Mouse (Mus musculus) myocyte (in vitro differentiated cells): ENCODE data around the gene Acbd4. TPM values are rescaled to one million over a fixed set of nuclear protein-coding genes. Genes with fewer than 3 reads are reported as not detected.

Source experiments
- H3K27me3 ChIP-seq: one replicate; pipeline ENCODE4 v1.6.1; 2011; ENCODE audit not compliant: control insufficient read depth, insufficient read depth, insufficient read length
- H3K36me3 ChIP-seq: one replicate; pipeline ENCODE4 v1.6.1; 2011; ENCODE audit not compliant: control insufficient read depth, insufficient read depth
- H3K4me2 ChIP-seq: one replicate; pipeline ENCODE4 v1.6.1; 2011; ENCODE audit warnings: low read depth, control low read depth
- H3K4me3 ChIP-seq: one replicate; pipeline ENCODE4 v1.5.1; 2011; ENCODE audit warnings: mild to moderate bottlenecking, control low read depth, moderate library complexity
- H3K79me2 ChIP-seq: one replicate; pipeline ENCODE4 v1.6.1; 2011; ENCODE audit not compliant: control insufficient read depth, insufficient read depth
- H3ac ChIP-seq: one replicate; pipeline ENCODE4 v1.6.1; 2011; ENCODE audit not compliant: control insufficient read depth, insufficient read length
- CEBPB ChIP-seq: IDR thresholded peaks from 2 replicates; pipeline ENCODE4 v1.6.1; 2011; ENCODE audit warnings: mild to moderate bottlenecking, moderate library complexity; ENCODE audit not compliant: poor library complexity, insufficient read depth, severe bottlenecking
- E2F4 ChIP-seq: IDR thresholded peaks from one replicate; pipeline ENCODE4 v1.6.1; 2011; ENCODE audit warnings: mild to moderate bottlenecking, control low read depth, moderate library complexity; ENCODE audit not compliant: insufficient read depth
- MAX ChIP-seq: IDR thresholded peaks from one replicate; pipeline ENCODE4 v1.6.1; 2011; ENCODE audit warnings: low read depth, mild to moderate bottlenecking, control low read depth
- MYOD1 ChIP-seq, 3 experiments: IDR thresholded peaks; one replicate each; pipeline ENCODE4 v1.6.1; 2011; ENCODE audit warnings: control low read depth in 2 of 3, low read depth in 2 of 3, mild to moderate bottlenecking in 2 of 3, moderate library complexity in 1 of 3; ENCODE audit not compliant: insufficient read length in 2 of 3, control insufficient read depth in 1 of 3
- MYOG ChIP-seq, 3 experiments: IDR thresholded peaks; one replicate each; pipeline ENCODE4 v1.6.1; 2011; ENCODE audit warnings: control low read depth in 2 of 3, low read depth in 2 of 3, mild to moderate bottlenecking in 2 of 3; ENCODE audit not compliant: insufficient read length in 2 of 3, control insufficient read depth in 1 of 3, insufficient read depth in 1 of 3
- POLR2A ChIP-seq: IDR thresholded peaks from one replicate; pipeline ENCODE4 v1.6.1; 2011; ENCODE audit warnings: low read depth, mild to moderate bottlenecking, control low read depth, moderate library complexity; ENCODE audit not compliant: insufficient read length
- POLR2AphosphoS2 ChIP-seq: IDR thresholded peaks from one replicate; pipeline ENCODE4 v1.6.1; 2011; ENCODE audit warnings: low read depth, control low read depth; ENCODE audit not compliant: insufficient read length
- REST ChIP-seq: IDR thresholded peaks from one replicate; pipeline ENCODE4 v1.6.1; 2011; ENCODE audit warnings: mild to moderate bottlenecking, control low read depth, moderate library complexity; ENCODE audit not compliant: insufficient read depth, insufficient read length
- SRF ChIP-seq: IDR thresholded peaks from one replicate; pipeline ENCODE4 v1.6.1; 2011; ENCODE audit warnings: low read depth; ENCODE audit not compliant: control insufficient read depth, insufficient read length
- TCF12 ChIP-seq: IDR thresholded peaks from one replicate; pipeline ENCODE4 v1.6.1; 2011; ENCODE audit warnings: mild to moderate bottlenecking, control low read depth; ENCODE audit not compliant: poor library complexity, insufficient read depth, severe bottlenecking
- TCF3 ChIP-seq: IDR thresholded peaks from one replicate; pipeline ENCODE4 v1.6.1; 2011; ENCODE audit warnings: low read depth, control low read depth; ENCODE audit not compliant: insufficient read length
- USF1 ChIP-seq: IDR thresholded peaks from one replicate; pipeline ENCODE4 v1.6.1; 2011; ENCODE audit warnings: low read depth, mild to moderate bottlenecking, control low read depth, moderate library complexity
- polyA plus RNA-seq: library from polyadenylated mRNA; unstranded; fragments of >200 nt; fragmentation: generic; extraction: Trizol; gene quantifications from one replicate; pipeline ENCODE4 v1.2.1, GENCODE M21; 2012; ENCODE audit warnings: missing spikeins

Gene Acbd4
- polyA plus RNA-seq, 1 experiment: 55.2 TPM

DNA sequence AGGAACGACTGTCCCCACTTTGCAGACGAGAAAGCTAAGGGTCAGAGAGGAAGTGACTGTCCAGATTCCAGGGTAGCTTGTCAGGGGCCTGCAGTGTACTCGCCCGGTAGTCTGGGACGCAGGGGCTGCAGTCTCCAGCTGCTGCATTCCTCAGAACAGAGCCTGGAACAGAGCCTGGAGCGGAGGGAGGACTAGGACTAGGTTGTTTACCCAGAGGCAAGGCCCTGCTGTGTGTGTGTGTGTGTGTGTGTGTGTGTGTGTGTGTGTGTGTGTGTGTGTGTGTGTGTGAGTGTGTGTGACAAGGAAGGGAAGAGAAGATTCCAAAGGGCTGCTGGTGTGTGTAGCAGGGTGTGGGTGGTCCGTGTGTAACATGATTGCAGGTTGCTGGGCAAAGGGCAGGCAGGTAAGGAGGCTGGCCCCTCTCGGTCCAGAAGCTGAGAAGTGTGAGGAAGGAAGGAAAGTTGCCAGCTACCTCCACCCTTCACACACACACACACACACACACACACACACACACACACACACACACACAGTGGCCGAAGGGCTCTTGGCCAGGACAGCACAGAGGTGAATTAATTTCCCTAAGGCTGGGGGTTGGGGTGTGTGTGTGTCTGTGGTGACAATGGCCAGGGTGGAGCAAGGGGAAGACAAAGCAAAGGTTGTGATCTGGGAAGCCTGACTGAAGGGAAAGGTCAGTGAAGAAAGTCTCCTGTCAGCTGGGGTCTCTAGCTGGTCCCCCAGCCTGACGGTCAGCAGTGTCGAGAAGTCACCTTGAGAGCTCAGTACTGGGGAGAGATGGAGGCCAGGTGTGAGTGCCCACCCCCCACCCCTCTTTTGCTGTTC lies 39.8 kb downstream of the Acbd4 start:
- no peak overlapping the region for H3ac ChIP-seq
- H3K79me2 ChIP-seq: no peaks in the 10 kb centered on the region
- no peaks in the 10 kb centered on the region for H3K27me3 ChIP-seq
- peaks cover 5% of the 10 kb centered on the region for H3K36me3 ChIP-seq
- peak overlapping the region; percentile 80 for H3K4me2 ChIP-seq
- TF ChIP-seq MYOG (IDR thresholded peaks at IDR 0.05; ENCODE audit: control insufficient read depth in 1 of 3, insufficient read depth in 1 of 3, insufficient read length in 2 of 3, low read depth in 2 of 3): peak in 1 of 3 experiments; percentile 56
- TF ChIP-seq MYOD1 (IDR thresholded peaks at IDR 0.05; ENCODE audit: control insufficient read depth in 1 of 3, insufficient read length in 2 of 3, low read depth in 2 of 3): peak in 1 of 3 experiments; percentile 15
- TF ChIP-seq CEBPB: no peak
- H3K4me3 ChIP-seq: no peak overlapping the region

DNA sequence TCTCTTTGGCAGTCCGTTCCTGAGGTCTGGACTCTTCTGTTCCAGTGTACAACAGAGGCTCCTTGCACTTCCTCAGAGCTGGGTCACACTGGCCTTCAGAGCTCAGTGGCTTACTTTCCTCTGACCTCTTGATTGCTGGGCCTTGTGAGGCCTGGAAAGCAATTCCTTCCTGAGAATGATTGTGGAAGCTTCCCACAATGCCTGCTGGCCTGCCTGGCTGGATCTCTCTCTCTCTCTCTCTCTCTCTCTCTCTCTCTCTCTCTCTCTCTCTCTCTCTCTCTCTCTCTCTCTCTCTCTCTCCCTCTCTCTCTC lies 40.4 kb downstream of the Acbd4 start:
- peak overlapping the region; percentile 23 for H3K4me3 ChIP-seq
- H3K27me3 ChIP-seq: no peaks in the 10 kb centered on the region
- peaks cover 5% of the 10 kb centered on the region for H3K36me3 ChIP-seq
- H3K4me2 ChIP-seq: peak overlapping the region; percentile 80
- H3ac ChIP-seq: no peak overlapping the region
- H3K79me2 ChIP-seq: no peaks in the 10 kb centered on the region
- TF ChIP-seq MAX: no peak
- TF ChIP-seq MYOD1 (IDR thresholded peaks at IDR 0.05; ENCODE audit: control insufficient read depth in 1 of 3, insufficient read length in 2 of 3, low read depth in 2 of 3): no peak
- no peak for TF ChIP-seq TCF3
- no peak for TF ChIP-seq SRF

DNA sequence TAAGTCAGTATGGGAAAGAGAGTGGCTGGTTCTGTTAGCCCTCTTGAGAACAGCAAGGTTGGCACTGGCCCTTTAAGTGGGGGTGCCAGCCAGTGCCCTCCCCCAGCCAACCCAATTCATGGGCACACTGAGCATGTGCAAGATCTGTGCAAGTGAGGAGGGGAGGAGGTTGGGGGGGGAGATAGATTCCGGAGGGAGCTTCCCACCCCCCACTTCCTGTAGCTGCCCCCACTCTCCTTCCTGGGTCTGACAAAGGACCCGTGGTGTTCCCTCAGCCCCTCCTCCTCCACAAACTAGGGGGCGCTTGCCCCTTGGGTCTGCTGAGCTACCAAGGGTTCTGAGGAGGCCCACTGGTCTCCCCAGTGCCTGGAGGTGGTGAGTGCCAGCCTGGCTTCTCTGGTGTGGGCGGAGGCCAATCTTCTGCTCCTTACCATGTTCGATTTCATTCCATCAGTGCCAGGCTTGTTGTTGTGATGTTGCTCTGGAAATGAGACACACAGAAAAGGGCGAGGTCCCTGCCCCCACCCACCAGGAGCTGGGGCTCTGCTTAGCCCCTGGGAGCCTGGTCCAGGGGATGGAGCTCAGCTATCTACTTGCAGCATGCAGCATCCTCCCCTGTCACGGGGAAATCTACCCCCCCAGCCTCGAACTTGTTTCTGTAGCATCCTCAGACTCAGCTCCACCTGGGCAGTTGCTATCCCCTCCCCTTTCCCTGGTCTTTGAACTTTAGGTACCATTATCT lies 41.1 kb downstream of the Acbd4 start:
- H3K4me3 ChIP-seq: peak overlapping the region; percentile 23
- peaks cover 5% of the 10 kb centered on the region for H3K36me3 ChIP-seq
- no peaks in the 10 kb centered on the region for H3K27me3 ChIP-seq
- H3ac ChIP-seq: no peak overlapping the region
- TF ChIP-seq POLR2A (peak; percentile 20), TCF12 (no peak)
- peak overlapping the region; percentile 80 for H3K4me2 ChIP-seq
- H3K79me2 ChIP-seq: no peaks in the 10 kb centered on the region

DNA sequence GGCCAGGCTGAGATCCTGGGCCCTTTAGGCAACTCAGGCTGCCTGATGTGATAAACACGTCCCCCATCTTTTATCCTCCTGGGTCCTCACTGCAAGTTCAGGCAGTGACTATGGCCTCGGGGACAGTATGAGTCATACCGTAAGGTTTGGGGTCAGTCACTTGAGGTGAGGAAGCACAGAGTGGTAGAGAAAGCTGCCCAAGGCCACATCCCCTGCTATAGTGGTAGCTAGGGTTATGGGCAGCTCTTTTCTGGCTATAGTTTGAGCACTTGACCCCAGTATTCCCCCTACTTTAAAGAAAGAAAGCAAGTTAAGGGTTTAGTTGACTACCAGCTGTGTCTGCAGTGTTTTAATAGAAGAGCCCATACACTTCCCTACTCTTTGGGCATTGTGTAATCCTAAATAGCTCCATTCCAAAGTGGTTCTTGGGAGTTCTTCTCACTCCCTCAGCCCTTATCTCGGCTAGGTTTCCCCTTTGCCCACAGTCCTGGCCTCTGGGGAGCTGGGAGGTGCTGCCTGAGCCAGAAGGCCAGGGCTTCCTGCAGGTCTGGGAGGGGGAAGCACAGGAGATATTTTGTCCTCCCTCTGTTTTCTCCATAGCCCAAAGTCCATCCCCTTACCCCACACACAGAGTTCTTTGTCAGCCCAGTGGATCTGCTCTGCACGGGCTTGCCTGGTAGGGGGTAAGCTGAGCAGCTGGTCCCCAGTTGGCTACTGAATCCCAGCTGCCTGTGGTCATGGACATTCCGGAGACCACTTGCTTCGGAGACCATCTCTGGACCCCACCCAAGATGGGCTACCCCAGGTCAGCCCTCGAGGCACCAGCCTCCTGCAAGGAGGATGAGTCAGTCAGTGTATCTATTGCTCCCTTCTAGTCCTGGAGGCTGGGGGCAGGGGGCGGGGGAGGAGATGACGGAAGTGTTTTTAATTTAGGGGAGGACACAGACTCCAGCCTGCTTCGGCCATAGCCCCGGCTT lies 43.1 kb downstream of the Acbd4 start:
- Histone ChIP-seq H3K27me3 (no peaks in the 10 kb centered on the region), H3K4me3 (no peak overlapping the region), H3K79me2 (no peaks in the 10 kb centered on the region), H3K4me2 (peak overlapping the region; percentile 66), H3K36me3 (peaks cover under 1% of the 10 kb centered on the region), H3ac (no peak overlapping the region)
- TF ChIP-seq CEBPB (peak; percentile 38; the same call in 1 of the 2 replicates), MAX (no peak), TCF3 (peak; percentile 90), SRF (no peak), TCF12 (peak; percentile 92), MYOG (IDR thresholded peaks at IDR 0.05; ENCODE audit: control insufficient read depth in 1 of 3, insufficient read depth in 1 of 3, insufficient read length in 2 of 3, low read depth in 2 of 3) (peak; percentile 74 to 99 (median 98)), MYOD1 (IDR thresholded peaks at IDR 0.05; ENCODE audit: control insufficient read depth in 1 of 3, insufficient read length in 2 of 3, low read depth in 2 of 3) (peak; percentile 14 to 97 (median 97))

DNA sequence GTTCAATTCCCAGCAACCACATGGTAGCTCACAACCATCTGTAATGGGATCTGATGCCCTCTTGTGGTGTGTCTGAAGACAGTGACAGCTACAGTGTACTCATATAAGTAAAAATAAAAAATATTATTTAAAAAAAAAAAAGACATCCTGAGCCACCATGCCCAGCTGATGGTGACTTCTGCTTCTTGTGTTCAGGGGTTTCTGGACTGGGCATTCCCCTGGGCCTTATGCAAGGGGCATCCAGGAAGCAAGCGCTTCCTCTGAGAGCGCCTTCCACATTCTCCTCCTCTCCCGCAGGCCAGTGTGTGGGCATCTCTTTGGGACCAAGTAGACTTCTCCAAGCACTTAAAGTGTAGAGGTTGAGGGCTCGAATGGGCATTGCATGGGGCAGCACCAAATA lies 44.9 kb downstream of the Acbd4 start:
- H3K36me3 ChIP-seq: no peaks in the 10 kb centered on the region
- no peaks in the 10 kb centered on the region for H3K79me2 ChIP-seq
- TF ChIP-seq USF1 (no peak), MYOD1 (IDR thresholded peaks at IDR 0.05; ENCODE audit: control insufficient read depth in 1 of 3, insufficient read length in 2 of 3, low read depth in 2 of 3) (no peak), REST (no peak), POLR2A (no peak), TCF12 (no peak), CEBPB (no peak), POLR2AphosphoS2 (no peak), MYOG (IDR thresholded peaks at IDR 0.05; ENCODE audit: control insufficient read depth in 1 of 3, insufficient read depth in 1 of 3, insufficient read length in 2 of 3, low read depth in 2 of 3) (no peak), MAX (no peak), E2F4 (no peak), TCF3 (no peak), SRF (no peak)
- H3K27me3 ChIP-seq: no peaks in the 10 kb centered on the region
- no peak overlapping the region for H3ac ChIP-seq
- H3K4me3 ChIP-seq: no peak overlapping the region
- no peak overlapping the region for H3K4me2 ChIP-seq
